Mouse (Mus musculus) urinary bladder, postnatal 36 days (tissue): ENCODE results near the gene Ugt3a1.
"Not testable (repeated sequence)": the region's sequence is repeated elsewhere in the genome, so short reads cannot be mapped to it uniquely, and the experiment has no call there.

Experiments
- DNase-seq, 2 experiments: peaks; one replicate each; pipeline ENCODE4 v3.0.0; 2022; ENCODE audit warnings: low spot score in 2 of 2, mixed read lengths in 1 of 2

Ugt3a1 gene

GRCm38 (mm10) chr15:9276838-9277295, at the start of gene Ugt3a1:
TSS of gene Ugt3a1 (plus strand) at chr15:9276888.
- no peak for DNase-seq

GRCm38 (mm10) chr15:9230917-9231316, 45.8 kb upstream of the Ugt3a1 start:
- DNase-seq: not testable (repeated sequence)

DNA sequence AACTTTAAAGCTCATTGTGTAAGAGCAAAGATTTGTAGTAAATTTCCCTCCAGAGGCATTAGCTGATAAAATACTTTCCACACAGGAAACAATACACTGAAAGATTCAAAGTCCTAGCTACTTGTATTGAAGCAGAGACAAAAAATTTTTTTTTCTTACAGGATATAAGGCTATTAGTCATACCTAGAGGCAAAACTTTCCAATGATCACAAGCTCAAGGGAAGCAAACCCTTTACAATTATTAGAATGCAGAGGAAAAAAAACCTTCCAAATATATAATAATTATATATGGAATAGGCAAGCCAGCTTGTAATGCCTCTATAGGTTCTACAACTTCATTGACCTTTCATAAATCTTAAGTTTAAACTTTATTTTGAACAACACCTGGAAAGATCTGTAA, 30.3 kb upstream of the Ugt3a1 start:
- no peak for DNase-seq

DNA sequence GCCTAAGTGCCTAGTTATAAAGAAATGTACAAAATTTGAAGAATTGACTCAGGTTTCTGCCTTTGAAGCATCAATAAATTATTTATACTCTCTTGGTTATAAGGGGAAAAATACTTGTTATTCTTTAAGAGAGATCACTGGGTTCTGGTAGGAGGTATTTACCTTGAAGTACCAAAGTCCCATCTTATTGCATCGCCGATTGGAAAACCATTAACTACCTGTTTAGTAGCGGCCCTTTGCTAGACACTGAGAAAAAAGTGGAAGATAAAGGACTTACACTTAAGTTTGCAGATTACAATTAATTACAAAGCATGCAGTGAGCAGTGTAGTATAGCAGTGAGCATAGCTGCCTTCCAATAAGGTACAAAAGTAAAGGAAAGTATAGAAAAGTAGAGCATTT, 23.8 kb upstream of the Ugt3a1 start:
- no peak for DNase-seq

GRCm38 (mm10) chr15:9260621-9261020, 16.1 kb upstream of the Ugt3a1 start:
- DNase-seq: no peak

DNA sequence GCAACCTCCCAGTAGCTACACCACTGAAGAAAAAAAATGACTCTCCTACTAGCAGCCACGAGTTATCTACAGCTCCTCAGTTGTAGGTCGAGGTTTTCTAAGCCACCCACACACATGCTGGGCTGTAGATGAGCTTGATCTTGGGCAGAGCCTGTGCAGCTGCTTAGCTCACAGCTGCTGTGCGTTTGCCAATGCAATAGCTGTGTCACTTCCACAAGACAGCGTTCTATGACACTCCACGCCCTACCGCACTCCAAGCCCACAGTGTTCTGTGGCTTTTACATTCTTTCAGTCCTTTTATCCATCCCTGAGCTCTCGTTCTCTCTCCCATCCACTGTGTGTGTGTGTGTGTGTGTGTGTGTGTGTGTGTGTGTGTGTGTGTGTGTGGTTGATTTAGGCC, 4.8 kb upstream of the Ugt3a1 start:
- DNase-seq: no peak

- DNase-seq: no peak
Observed at GRCm38 (mm10) chr15:9279026-9279425, 2.3 kb downstream of the Ugt3a1 start.

- no peak for DNase-seq
Observed at GRCm38 (mm10) chr15:9279596-9279995, 2.9 kb downstream of the Ugt3a1 start.

- DNase-seq: no peak
Observed at GRCm38 (mm10) chr15:9283165-9283564, 6.5 kb downstream of the Ugt3a1 start.

DNA sequence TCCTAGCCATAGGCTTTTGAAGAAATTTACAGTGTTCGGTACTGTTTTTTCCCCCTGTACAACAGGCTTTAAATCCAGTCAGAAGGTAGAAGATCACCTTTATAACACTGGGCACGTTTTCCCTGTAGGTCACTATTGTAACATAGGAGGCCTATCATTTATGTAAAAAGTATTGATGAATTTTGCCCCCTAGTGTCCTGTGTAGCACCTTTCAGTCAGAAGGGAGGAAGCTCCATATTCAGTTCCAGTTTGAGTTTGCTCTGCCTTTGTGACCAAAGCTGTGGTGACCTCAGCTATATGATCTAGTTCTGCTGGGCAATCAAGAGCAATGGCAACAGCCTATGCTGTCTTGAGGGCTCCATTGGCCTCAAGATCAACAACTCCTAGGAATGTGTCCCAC, 13.0 kb downstream of the Ugt3a1 start:
- DNase-seq: no peak

DNA sequence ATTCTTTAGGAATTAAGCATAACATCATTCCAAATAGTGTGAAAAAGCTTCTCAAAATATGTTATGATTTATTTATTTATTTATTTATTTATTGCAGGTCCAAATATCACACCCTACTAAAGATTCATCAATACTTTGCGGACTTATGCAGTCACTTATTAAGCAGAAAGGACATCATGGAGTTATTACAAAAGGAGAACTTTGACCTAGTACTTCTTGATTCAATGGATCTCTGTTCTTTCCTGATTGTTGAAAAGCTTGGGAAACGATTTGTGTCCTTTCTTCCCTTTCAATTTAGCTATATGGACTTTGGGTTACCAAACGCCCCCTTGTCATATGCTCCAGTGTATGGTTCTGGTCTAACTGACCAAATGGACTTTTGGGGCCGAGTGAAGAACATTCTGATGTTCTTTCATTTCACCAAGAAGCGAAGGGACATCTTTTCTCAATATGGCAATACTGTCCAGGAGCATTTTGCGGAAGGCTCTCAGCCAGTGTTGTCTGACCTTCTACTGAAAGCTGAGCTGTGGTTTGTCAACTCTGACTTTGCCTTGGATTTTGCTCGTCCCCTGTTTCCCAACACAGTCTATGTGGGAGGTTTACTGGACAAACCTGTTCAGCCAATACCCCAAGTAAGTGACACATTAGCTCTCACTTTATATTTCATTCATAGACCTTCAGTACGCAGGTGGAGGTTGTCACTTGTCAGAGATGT, 29.4 kb downstream of the Ugt3a1 start:
- no peak for DNase-seq

DNA sequence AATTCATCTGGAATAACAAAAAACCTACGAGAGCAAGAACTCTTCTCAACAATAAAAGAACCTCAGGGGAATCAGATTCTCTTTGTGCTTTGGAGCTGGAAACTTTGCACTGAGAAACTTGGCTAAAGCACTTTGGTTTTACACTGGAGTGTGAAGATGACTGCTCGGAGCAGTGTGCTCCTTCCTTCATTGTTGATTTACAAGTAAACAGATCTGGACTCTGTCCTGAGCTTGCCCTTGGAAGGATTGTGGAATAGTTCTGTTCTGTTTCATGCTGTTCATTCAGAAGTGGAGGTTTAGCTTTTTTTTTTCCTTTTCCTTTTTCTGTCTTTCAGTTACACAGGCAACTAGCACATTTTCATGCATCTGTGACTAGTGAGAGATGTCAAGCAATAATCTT, 57.9 kb downstream of the Ugt3a1 start:
- DNase-seq: no peak

GRCm38 (mm10) chr15:9335341-9335740, 58.7 kb downstream of the Ugt3a1 start, which contains the start of gene Ugt3a2:
TSS of gene Ugt3a2 (plus strand) at chr15:9335550.
- DNase-seq: no peak

DNA sequence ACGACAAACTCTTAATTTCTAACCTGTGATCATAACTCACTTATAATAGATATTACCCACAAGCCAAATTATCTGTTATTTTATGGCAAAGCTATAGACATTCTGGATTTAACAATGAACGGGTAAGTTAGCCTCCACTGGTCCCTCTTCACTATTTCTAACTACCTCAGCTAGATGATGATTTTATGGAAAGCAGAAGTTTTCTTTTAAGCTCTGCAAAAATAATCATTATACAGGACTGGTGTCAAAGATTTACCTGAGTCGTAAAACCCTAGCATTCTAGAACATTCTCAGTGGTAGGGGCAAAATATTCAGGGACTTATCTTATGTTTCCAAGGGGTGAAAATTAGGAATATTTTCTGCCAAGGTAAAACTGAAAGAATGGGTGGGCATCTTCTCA, 59.9 kb downstream of the Ugt3a1 start:
- no peak for DNase-seq

- no peak for DNase-seq
Observed at GRCm38 (mm10) chr15:9337021-9337420, 60.3 kb downstream of the Ugt3a1 start.

GRCm38 (mm10) chr15:9348739-9349138, 72.1 kb downstream of the Ugt3a1 start:
- no peak for DNase-seq

DNA sequence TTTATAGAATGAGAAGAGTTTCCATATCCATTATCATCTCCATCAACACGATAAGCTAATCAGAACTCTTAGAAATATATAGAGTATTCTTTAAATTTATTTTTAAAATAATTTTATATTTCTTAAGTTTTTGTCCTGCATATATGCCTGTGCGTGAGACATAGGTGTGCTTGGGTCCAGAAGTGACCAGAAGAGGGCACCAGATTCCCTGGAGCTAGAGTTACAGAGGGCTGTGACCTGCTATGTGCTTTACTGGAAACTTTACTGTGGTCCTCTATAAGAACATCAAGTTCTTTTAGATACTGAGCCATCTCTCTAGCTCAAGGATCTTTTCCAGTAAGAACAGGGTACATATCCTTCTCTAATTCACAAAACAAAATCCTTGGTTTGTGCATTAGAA, 86.1 kb downstream of the Ugt3a1 start:
- DNase-seq: no peak
